Mouse (Mus musculus): ENCODE measurements around the gene Fap. TPM values are rescaled to one million over a fixed set of nuclear protein-coding genes. Genes with fewer than 3 reads are reported as not detected.

Gene Fap
- total and polyA plus RNA-seq, 2 experiments from 2014 or later = 0.31 to 0.99 TPM

DNA sequence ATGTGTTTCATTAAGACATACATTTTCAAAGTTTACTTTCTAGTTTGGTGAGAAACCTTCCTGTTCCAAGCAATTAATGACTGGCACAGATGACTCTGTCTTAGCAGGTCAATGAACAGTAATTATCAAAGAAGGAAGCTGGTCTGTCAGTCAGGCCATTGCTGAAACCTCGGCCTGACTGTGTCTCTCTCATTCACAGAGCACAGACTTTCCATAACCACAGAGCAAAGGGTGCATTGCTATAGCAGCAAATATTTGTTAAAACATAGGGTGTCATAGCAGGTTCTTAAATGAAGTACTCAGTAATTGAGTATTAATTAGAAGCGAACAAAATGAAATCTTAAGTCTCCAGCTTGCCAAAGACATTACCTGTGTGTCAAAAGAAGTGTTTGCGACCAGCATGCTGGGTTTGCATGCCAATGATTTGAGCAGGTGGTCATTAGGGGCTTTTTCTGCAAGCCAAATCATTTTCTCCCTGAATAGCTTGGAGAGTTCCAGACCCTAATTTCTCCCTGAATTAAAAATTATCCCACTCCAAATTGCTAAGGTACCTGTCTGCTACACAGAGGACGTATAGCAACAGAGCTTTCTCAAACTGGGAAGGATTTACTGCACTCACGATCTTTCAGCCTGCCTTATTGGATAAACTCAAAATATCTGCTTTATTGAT lies 76.4 kb downstream of the Fap start:
- Histone ChIP-seq H3K9me3 (ENCODE audit: low read length) (no peaks in the 10 kb centered on the region), H3K27me3 (ENCODE audit: insufficient read depth, low read length) (no peaks in the 10 kb centered on the region), H3K4me1 (ENCODE audit: insufficient read depth, low read length) (no peaks in the 10 kb centered on the region), H3K4me2 (ENCODE audit: low read depth, low read length) (no peak overlapping the region), H3K9ac (replicated peaks; ENCODE audit: low read length) (no peak overlapping the region), H3K27ac (no peak overlapping the region), H3K4me3 (ENCODE audit: low read length) (no peak overlapping the region), H3K36me3 (ENCODE audit: insufficient read depth, low read length) (no peaks in the 10 kb centered on the region)
- no peak for TF ChIP-seq CTCF (IDR thresholded peaks at IDR 0.05; ENCODE audit: low read depth)
- no peak for DNase-seq (ENCODE audit: low spot score)
- no peak for ATAC-seq
- WGBS = 58% methylated on average over 5 of the region's 5 CpGs

DNA sequence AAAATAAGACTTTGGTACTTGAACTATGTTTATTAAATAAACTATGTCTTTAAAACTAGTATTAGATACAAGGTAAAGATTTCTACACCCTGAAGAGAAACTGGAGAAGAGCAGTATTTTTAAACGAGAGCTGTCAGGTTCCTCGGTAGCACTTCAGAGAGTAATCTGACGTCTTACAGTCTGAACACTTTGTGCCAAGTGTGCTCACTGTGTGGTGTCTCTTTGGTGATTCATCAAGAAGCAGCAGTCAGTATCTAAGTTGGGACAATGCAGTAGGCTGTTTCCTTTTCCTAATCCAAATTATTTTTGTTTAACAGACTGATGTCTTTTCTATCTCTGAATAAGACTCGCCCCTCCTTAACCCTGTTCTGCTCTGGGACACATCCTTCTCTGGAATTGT lies 78.5 kb downstream of the Fap start:
- no peaks in the 10 kb centered on the region for H3K4me1 ChIP-seq (ENCODE audit: insufficient read depth, low read length)
- no peaks in the 10 kb centered on the region for H3K27me3 ChIP-seq (ENCODE audit: insufficient read depth, low read length)
- no peak overlapping the region for H3K27ac ChIP-seq
- H3K4me3 ChIP-seq (ENCODE audit: low read length) = no peak overlapping the region
- no peak for TF ChIP-seq CTCF (IDR thresholded peaks at IDR 0.05; ENCODE audit: low read depth)
- H3K36me3 ChIP-seq (ENCODE audit: insufficient read depth, low read length) = no peaks in the 10 kb centered on the region
- ATAC-seq (no peak), DNase-seq (ENCODE audit: low spot score) (no peak)
- no peak overlapping the region for H3K4me2 ChIP-seq (ENCODE audit: low read depth, low read length)
- H3K9me3 ChIP-seq (ENCODE audit: low read length) = no peaks in the 10 kb centered on the region
- H3K9ac ChIP-seq (replicated peaks; ENCODE audit: low read length) = no peak overlapping the region
- 65% methylated on average over 4 of the region's 4 CpGs for WGBS

DNA sequence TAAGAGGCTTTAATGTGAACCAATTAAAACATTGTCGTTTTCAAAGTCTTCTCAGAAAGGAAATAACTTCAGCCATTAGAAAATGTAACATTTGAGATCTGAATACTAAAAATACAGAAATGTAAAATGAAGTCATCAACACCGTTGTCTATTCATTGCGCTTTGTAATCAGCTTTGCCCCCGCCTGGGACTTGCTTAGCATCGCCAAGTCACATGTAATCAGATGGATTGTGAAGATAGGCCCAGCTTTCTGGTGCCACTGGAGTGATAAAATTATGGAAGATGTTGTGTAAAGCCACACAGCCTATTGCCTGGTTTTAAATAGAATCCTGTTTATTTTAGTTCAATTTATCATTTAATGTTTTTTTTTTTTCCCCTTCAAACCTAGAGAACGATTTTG lies 84.0 kb downstream of the Fap start:
- 81% methylated on average over 6 of the region's 6 CpGs for WGBS
- Histone ChIP-seq H3K27ac (no peak overlapping the region), H3K27me3 (ENCODE audit: insufficient read depth, low read length) (no peaks in the 10 kb centered on the region), H3K4me3 (ENCODE audit: low read length) (no peak overlapping the region), H3K4me1 (ENCODE audit: insufficient read depth, low read length) (no peaks in the 10 kb centered on the region), H3K36me3 (ENCODE audit: insufficient read depth, low read length) (no peaks in the 10 kb centered on the region), H3K9ac (replicated peaks; ENCODE audit: low read length) (no peak overlapping the region), H3K4me2 (ENCODE audit: low read depth, low read length) (no peak overlapping the region), H3K9me3 (ENCODE audit: low read length) (no peaks in the 10 kb centered on the region)
- no peak for DNase-seq (ENCODE audit: low spot score)
- TF ChIP-seq CTCF (IDR thresholded peaks at IDR 0.05; ENCODE audit: low read depth) = no peak
- ATAC-seq = no peak

- no peaks in the 10 kb centered on the region for H3K36me3 ChIP-seq (ENCODE audit: insufficient read depth, low read length)
- no peak overlapping the region for H3K4me2 ChIP-seq (ENCODE audit: low read depth, low read length)
- no peak for ATAC-seq
- H3K9me3 ChIP-seq (ENCODE audit: low read length) = no peaks in the 10 kb centered on the region
- H3K27ac ChIP-seq = no peak overlapping the region
- 88% methylated on average over 3 of the region's 3 CpGs for WGBS
- H3K27me3 ChIP-seq (ENCODE audit: insufficient read depth, low read length) = no peaks in the 10 kb centered on the region
- peak; percentile 22 for DNase-seq (ENCODE audit: low spot score)
- no peaks in the 10 kb centered on the region for H3K4me1 ChIP-seq (ENCODE audit: insufficient read depth, low read length)
- no peak overlapping the region for H3K4me3 ChIP-seq (ENCODE audit: low read length)
- peak; percentile 34 for TF ChIP-seq CTCF (IDR thresholded peaks at IDR 0.05; ENCODE audit: low read depth)
- H3K9ac ChIP-seq (replicated peaks; ENCODE audit: low read length) = no peak overlapping the region
These were observed 89.0 kb downstream of the Fap start for GRCm38 (mm10) chr2:62484906-62485305.

- Histone ChIP-seq H3K9ac (replicated peaks; ENCODE audit: low read length) (no peak within 1 kb of the TSS), H3K4me3 (ENCODE audit: low read length) (no peak within 1 kb of the TSS), H3K27ac (no peak within 1 kb of the TSS), H3K4me2 (ENCODE audit: low read depth, low read length) (no peak within 1 kb of the TSS), H3K9me3 (ENCODE audit: low read length) (no peaks in the 10 kb centered on the region), H3K4me1 (ENCODE audit: insufficient read depth, low read length) (no peaks in the 10 kb centered on the region), H3K27me3 (ENCODE audit: insufficient read depth, low read length) (no peaks in the 10 kb centered on the region), H3K36me3 (ENCODE audit: insufficient read depth, low read length) (no peaks in the 10 kb centered on the region)
- TF ChIP-seq CTCF (IDR thresholded peaks at IDR 0.05; ENCODE audit: low read depth) = no peak
- ATAC-seq = no peak
- no peak for DNase-seq (ENCODE audit: low spot score)
- WGBS = 86% methylated on average over 9 of the region's 9 CpGs
These were observed 90.3 kb downstream of the Fap start, which contains the start of gene Gcg for GRCm38 (mm10) chr2:62483550-62483949. TSS of gene Gcg (minus strand) at chr2:62483650.

DNA sequence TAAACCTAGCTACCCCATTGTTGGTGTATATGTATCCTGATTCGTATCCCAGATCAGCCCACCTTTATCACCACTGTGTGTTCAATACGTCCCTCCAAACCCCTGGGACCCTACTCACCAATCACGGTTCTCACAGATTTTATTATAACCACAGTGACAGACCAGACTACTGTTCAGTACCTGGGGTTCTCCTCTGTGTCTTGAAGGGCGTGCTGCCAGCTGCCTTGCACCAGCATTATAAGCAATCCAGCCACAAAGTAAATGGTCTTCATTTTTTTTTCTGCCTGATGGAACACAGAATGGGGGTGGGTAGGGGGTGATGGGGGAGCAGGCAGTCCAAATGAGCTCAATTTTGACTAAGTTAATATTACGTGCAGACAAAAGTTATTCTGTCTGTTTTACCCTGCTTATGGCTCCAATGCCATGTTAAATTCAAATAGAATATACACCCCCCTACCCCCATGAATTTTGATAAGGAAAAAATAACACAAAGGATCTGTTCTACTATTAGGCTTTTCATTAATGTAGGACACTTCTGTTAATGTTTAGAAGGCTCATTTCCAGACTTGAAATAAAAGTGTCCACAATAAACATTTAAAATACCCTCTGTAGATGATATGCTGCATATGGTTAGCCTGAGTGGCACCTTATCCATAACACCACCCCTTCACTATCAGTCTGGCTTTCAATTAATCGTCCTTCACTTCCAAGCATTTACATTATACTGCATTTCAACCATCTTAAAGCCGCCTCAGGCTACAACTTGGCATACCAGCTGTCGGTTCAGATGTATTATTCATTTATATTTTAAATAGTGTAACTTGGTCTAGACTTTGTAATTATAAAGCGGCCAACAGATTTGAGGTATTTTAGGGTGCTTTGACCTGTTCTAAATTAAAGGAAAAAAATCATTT lies 93.3 kb downstream of the Fap start:
- Histone ChIP-seq H3K4me1 (ENCODE audit: insufficient read depth, low read length) (no peaks in the 10 kb centered on the region), H3K27me3 (ENCODE audit: insufficient read depth, low read length) (no peaks in the 10 kb centered on the region), H3K27ac (no peak overlapping the region), H3K4me3 (ENCODE audit: low read length) (no peak overlapping the region), H3K9me3 (ENCODE audit: low read length) (no peaks in the 10 kb centered on the region), H3K36me3 (ENCODE audit: insufficient read depth, low read length) (no peaks in the 10 kb centered on the region), H3K9ac (replicated peaks; ENCODE audit: low read length) (no peak overlapping the region), H3K4me2 (ENCODE audit: low read depth, low read length) (no peak overlapping the region)
- no peak for TF ChIP-seq CTCF (IDR thresholded peaks at IDR 0.05; ENCODE audit: low read depth)
- no peak for ATAC-seq
- 68% methylated on average over 9 of the region's 9 CpGs for WGBS
- DNase-seq (ENCODE audit: low spot score) = no peak

GRCm38 (mm10) chr2:62469551-62469950 lies 104.3 kb downstream of the Fap start:
- Histone ChIP-seq H3K4me3 (ENCODE audit: low read length) (no peak overlapping the region), H3K27ac (no peak overlapping the region), H3K9ac (replicated peaks; ENCODE audit: low read length) (no peak overlapping the region), H3K36me3 (ENCODE audit: insufficient read depth, low read length) (no peaks in the 10 kb centered on the region), H3K9me3 (ENCODE audit: low read length) (no peaks in the 10 kb centered on the region), H3K27me3 (ENCODE audit: insufficient read depth, low read length) (no peaks in the 10 kb centered on the region), H3K4me2 (ENCODE audit: low read depth, low read length) (no peak overlapping the region), H3K4me1 (ENCODE audit: insufficient read depth, low read length) (no peaks in the 10 kb centered on the region)
- 74% methylated on average over 9 of the region's 9 CpGs for WGBS
- ATAC-seq = no peak
- TF ChIP-seq CTCF (IDR thresholded peaks at IDR 0.05; ENCODE audit: low read depth) = no peak
- DNase-seq (ENCODE audit: low spot score) = no peak
